Mouse (Mus musculus) CH12.LX (cell line): ENCODE measurements around the gene Bank1.

Experiments used
- CHD2 ChIP-seq: IDR thresholded peaks from 2 replicates; pipeline ENCODE4 v1.6.1; 2011; ENCODE audit warnings: low read length, improper control_type of control experiment
- CTCF ChIP-seq, 2 experiments: IDR thresholded peaks in 1 of 2; conservative IDR thresholded peaks in 1 of 2; 2 replicates each; pipeline ENCODE4 v1.5.1; 2011 to 2012; ENCODE audit warnings: low read depth in 2 of 2, low read length in 2 of 2, improper control_type of control experiment in 1 of 2, inconsistent platforms in 1 of 2, mild to moderate bottlenecking in 1 of 2, moderate library complexity in 1 of 2
- HCFC1 ChIP-seq: IDR thresholded peaks from 2 replicates; pipeline ENCODE4 v1.6.1; 2012; ENCODE audit warnings: low read depth, mild to moderate bottlenecking, inconsistent platforms, low read length, improper control_type of control experiment
- MAX ChIP-seq: IDR thresholded peaks from 2 replicates; pipeline ENCODE4 v1.6.1; 2011; ENCODE audit warnings: low read length, improper control_type of control experiment
- UBTF ChIP-seq: IDR thresholded peaks from 2 replicates; pipeline ENCODE4 v1.6.1; 2012; ENCODE audit warnings: low read depth, mild to moderate bottlenecking, inconsistent platforms, low read length, improper control_type of control experiment, moderate library complexity
- USF1 ChIP-seq: IDR thresholded peaks from 2 replicates; pipeline ENCODE4 v1.6.1; 2014; ENCODE audit warnings: low read depth, mild to moderate bottlenecking, inconsistent platforms, low read length, improper control_type of control experiment
- ZNF384 ChIP-seq: IDR thresholded peaks from 2 replicates; pipeline ENCODE4 v1.6.1; 2012; ENCODE audit warnings: low read depth, low read length, improper control_type of control experiment, inconsistent platforms

GRCm38 (mm10) chr3:136040041-136040440 is 285.8 kb downstream of the Bank1 start:
- TF ChIP-seq CTCF (conservative IDR thresholded peaks at IDR 0.05 in 1 of 2, IDR thresholded peaks at IDR 0.05 in 1 of 2; ENCODE audit: low read depth in 2 of 2, low read length in 2 of 2) (no peak), ZNF384 (no peak), MAX (no peak), USF1 (no peak), HCFC1 (no peak), CHD2 (no peak), UBTF (no peak)
